Comparison of ENCODE assay signal across 10 mouse cellular contexts in the genomic region with DNA sequence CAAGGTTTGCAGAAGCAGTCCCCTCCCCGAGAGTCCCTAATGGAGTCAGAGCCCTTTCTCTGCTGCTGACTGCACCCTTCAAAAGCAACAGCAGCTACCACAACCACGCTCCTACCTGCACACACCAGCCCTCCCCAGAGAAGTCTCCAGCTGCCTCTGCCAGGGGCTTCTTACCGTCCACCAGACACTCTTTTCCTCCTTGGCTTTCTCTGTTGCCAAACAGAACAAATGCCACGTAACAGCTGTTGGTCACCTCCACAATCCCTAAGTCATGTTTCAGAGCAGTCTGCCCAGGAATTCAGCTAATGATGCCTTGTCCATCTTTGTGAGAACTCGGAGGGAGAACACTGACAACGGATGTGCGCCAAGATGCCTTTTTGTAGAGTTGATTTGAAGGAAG.
DNase-seq lines count a peak whose midpoint lies in the region; ATAC-seq and TF ChIP-seq lines count a peak whose summit lies in the region.
"Had no signal": no experiment of that assay in that cellular context is flagged by ENCODE, and none has a peak within 500 bp of the region (broad histone marks: within the 10 kb centered on the region; RNA-seq: fewer than 3 reads in every experiment).

No protein-coding gene starts in this region.

- H3K27me3 ChIP-seq in lung, embryonic 15.5 days = no peaks in the 10 kb centered on the region
- H3K27me3 ChIP-seq in forebrain, embryonic 16.5 days (replicated peaks; ENCODE audit: control insufficient read depth, insufficient read depth, low read length) = no peaks in the 10 kb centered on the region
- no peaks in the 10 kb centered on the region for H3K27me3 ChIP-seq in midbrain, embryonic 11.5 days (ENCODE audit: control insufficient read depth, insufficient read depth, low read length)
- H3K27me3 ChIP-seq in small intestine, adult 2 months (ENCODE audit: control insufficient read depth, insufficient read depth, low read length) = no peaks in the 10 kb centered on the region
- H3K27me3 ChIP-seq: kidney, embryonic 15.5 days; liver, embryonic 15.5 days had no signal

- no peak for ATAC-seq in lung, embryonic 15.5 days (ENCODE audit: borderline replicate concordance, extremely low read depth, low FRiP score, low TSS enrichment)
- ATAC-seq in forebrain, embryonic 16.5 days = no peak
- no peak for ATAC-seq in midbrain, embryonic 11.5 days (ENCODE audit: low FRiP score)

- no peak overlapping the region for H3K4me3 ChIP-seq in lung, embryonic 15.5 days
- peak overlapping the region; percentile 41 for H3K4me3 ChIP-seq in forebrain, embryonic 16.5 days (replicated peaks; ENCODE audit: low read length)
- peak overlapping the region; percentile 25 for H3K4me3 ChIP-seq in midbrain, embryonic 11.5 days (ENCODE audit: low read depth, low read length)
- peak overlapping the region; percentile 18; the same call in 1 of the 2 replicates for H3K4me3 ChIP-seq in small intestine, adult 2 months (ENCODE audit: low read depth, low read length)
- H3K4me3 ChIP-seq: kidney, embryonic 15.5 days; liver, embryonic 15.5 days had no signal

- H3K4me1 ChIP-seq in lung, embryonic 15.5 days = peaks cover 29% of the 10 kb centered on the region
- peaks cover 84% of the 10 kb centered on the region for H3K4me1 ChIP-seq in forebrain, embryonic 16.5 days (replicated peaks; ENCODE audit: control insufficient read depth, insufficient read depth, low read length)
- H3K4me1 ChIP-seq in midbrain, embryonic 11.5 days (ENCODE audit: control insufficient read depth, insufficient read depth, low read length) = peaks cover 62% of the 10 kb centered on the region
- no peaks in the 10 kb centered on the region for H3K4me1 ChIP-seq in small intestine, adult 2 months (ENCODE audit: control insufficient read depth, insufficient read depth, insufficient read length, low read length)
- H3K4me1 ChIP-seq: liver, embryonic 15.5 days had no signal

- H3K9ac ChIP-seq in lung, embryonic 15.5 days = no peak overlapping the region
- H3K9ac ChIP-seq in forebrain, embryonic 16.5 days (replicated peaks; ENCODE audit: low read depth, low read length) = peak overlapping the region; percentile 53
- peak overlapping the region; percentile 59 for H3K9ac ChIP-seq in midbrain, embryonic 11.5 days (ENCODE audit: low read length)
- H3K9ac ChIP-seq: kidney, embryonic 15.5 days; liver, embryonic 15.5 days had no signal

- no peak for TF ChIP-seq CTCF in small intestine, adult 2 months (IDR thresholded peaks at IDR 0.05; ENCODE audit: extremely low read depth, insufficient read length, insufficient replicate concordance, low read depth, low read length)

- H3K4me2 ChIP-seq in lung, embryonic 15.5 days = peak overlapping the region; percentile 2; the same call in 1 of the 2 replicates
- H3K4me2 ChIP-seq in forebrain, embryonic 16.5 days (ENCODE audit: low read length) = peak overlapping the region; percentile 53
- H3K4me2 ChIP-seq in midbrain, embryonic 11.5 days = peak overlapping the region; percentile 61
- H3K4me2 ChIP-seq: kidney, embryonic 15.5 days; liver, embryonic 15.5 days had no signal

- no peak for DNase-seq in lung, postnatal 10 days
- no peak for DNase-seq in midbrain, embryonic 11.5 days (ENCODE audit: low spot score, missing footprints)
- DNase-seq in frontal cortex, adult 2 months (ENCODE audit: extremely low spot score in 1 of 2, low spot score in 1 of 2) = no peak
- DNase-seq in spleen, adult 12 weeks (ENCODE audit: low spot score) = no peak
- DNase-seq in left cerebral cortex, postnatal 4 days = no peak

- intact Hi-C loops in left cerebral cortex, postnatal 4 days (cut with DNase I) = no loop called here

- no peaks in the 10 kb centered on the region for H3K36me3 ChIP-seq in lung, embryonic 15.5 days
- H3K36me3 ChIP-seq in forebrain, embryonic 16.5 days (ENCODE audit: control insufficient read depth, insufficient read depth) = no peaks in the 10 kb centered on the region
- peaks cover 2% of the 10 kb centered on the region; the same call in 1 of the 2 replicates for H3K36me3 ChIP-seq in midbrain, embryonic 11.5 days (ENCODE audit: control insufficient read depth, insufficient read depth, low read length)
- H3K36me3 ChIP-seq in small intestine, adult 2 months (ENCODE audit: control insufficient read depth, insufficient read depth, low read length) = no peaks in the 10 kb centered on the region
- H3K36me3 ChIP-seq: kidney, embryonic 15.5 days; liver, embryonic 15.5 days had no signal

- TF ChIP-seq POLR2A in small intestine, adult 2 months (IDR thresholded peaks at IDR 0.05; ENCODE audit: low read depth, low read length) = no peak

- 59% methylated on average over 7 of the region's 7 CpGs for WGBS in lung, embryonic 15.5 days
- 16% methylated on average over 7 of the region's 7 CpGs for WGBS in forebrain, embryonic 16.5 days
- 63% methylated on average over 7 of the region's 7 CpGs for WGBS in midbrain, embryonic 11.5 days
- 83% methylated on average over 7 of the region's 7 CpGs for WGBS in small intestine, adult 2 months

- H3K9me3 ChIP-seq in lung, embryonic 15.5 days = no peaks in the 10 kb centered on the region
- no peaks in the 10 kb centered on the region for H3K9me3 ChIP-seq in forebrain, embryonic 16.5 days (ENCODE audit: control insufficient read depth, low read length)
- H3K9me3 ChIP-seq in midbrain, embryonic 11.5 days (ENCODE audit: control insufficient read depth, low read length) = no peaks in the 10 kb centered on the region
- H3K9me3 ChIP-seq: kidney, embryonic 15.5 days; liver, embryonic 15.5 days had no signal

- H3K27ac ChIP-seq in lung, embryonic 15.5 days = no peak overlapping the region
- H3K27ac ChIP-seq in forebrain, embryonic 16.5 days (ENCODE audit: low read length) = peak overlapping the region; percentile 85
- peak overlapping the region; percentile 94 for H3K27ac ChIP-seq in midbrain, embryonic 11.5 days (ENCODE audit: low read depth, low read length)
- no peak overlapping the region for H3K27ac ChIP-seq in small intestine, adult 2 months (ENCODE audit: insufficient read depth, low read depth, low read length)
- H3K27ac ChIP-seq: kidney, embryonic 15.5 days; liver, embryonic 15.5 days had no signal

Comparison
In these comparisons a context has a peak if more than half of its experiments do, and no peak if none do; other contexts are left out.
1. H3K27ac ChIP-seq: peak in forebrain, embryonic 16.5 days (single experiment) and midbrain, embryonic 11.5 days (single experiment); none in lung, embryonic 15.5 days (single experiment) and small intestine, adult 2 months (single experiment).
2. H3K4me2 ChIP-seq: peak in every context shown above with its lines; median percentile 61 in midbrain, embryonic 11.5 days; 53 in forebrain, embryonic 16.5 days; 2 in lung, embryonic 15.5 days.